Mouse (Mus musculus): ENCODE data around the gene Olfr1009. TPM values are rescaled to one million over a fixed set of nuclear protein-coding genes. Genes with fewer than 3 reads are reported as not detected.
"Not testable (repeated sequence)": the region's sequence is repeated elsewhere in the genome, so short reads cannot be mapped to it uniquely, and the experiment has no call there.

The Olfr1009 gene
- not detected in 2 replicates for polyA plus RNA-seq (2015; fragmentation: Nextera tagmentation; extraction: Ambion mirVana)

GRCm38 (mm10) chr2:85715119-85715518 lies at the start of gene Olfr1009:
TSS of gene Olfr1009 (plus strand) at chr2:85715419.
- Histone ChIP-seq H3K27me3 (ENCODE audit: control insufficient read depth, insufficient read depth, low read length) (no peaks in the 10 kb centered on the region), H3K4me2 (replicated peaks; ENCODE audit: low read depth) (no peak within 1 kb of the TSS), H3K27ac (replicated peaks) (no peak within 1 kb of the TSS), H3K9ac (ENCODE audit: low read length) (no peak within 1 kb of the TSS), H3K36me3 (ENCODE audit: control insufficient read depth, insufficient read depth, low read length) (no peaks in the 10 kb centered on the region), H3K4me1 (replicated peaks; ENCODE audit: control insufficient read depth, insufficient read depth) (no peaks in the 10 kb centered on the region), H3K9me3 (ENCODE audit: control insufficient read depth, low read length) (no peaks in the 10 kb centered on the region), H3K4me3 (ENCODE audit: low read depth, low read length) (no peak within 1 kb of the TSS)
- no peak for ATAC-seq (ENCODE audit: low FRiP score, low TSS enrichment)
- DNase-seq (ENCODE audit: low spot score), result no peak
- no peak for TF ChIP-seq EP300 (optimal IDR thresholded peaks at IDR 0.05)
- TF ChIP-seq CTCF (IDR thresholded peaks at IDR 0.05; ENCODE audit: low read depth), result no peak
- WGBS, result 88% methylated on average over 1 of the region's 1 CpGs

GRCm38 (mm10) chr2:85678667-85679066 lies 36.6 kb upstream of the Olfr1009 start, which contains the start of gene Olfr1006:
TSS of gene Olfr1006 (minus strand) at chr2:85678767.
- no peak for TF ChIP-seq EP300 (optimal IDR thresholded peaks at IDR 0.05)
- no peak for TF ChIP-seq CTCF (IDR thresholded peaks at IDR 0.05; ENCODE audit: low read depth)
- Histone ChIP-seq H3K9me3 (ENCODE audit: control insufficient read depth, low read length) (no peaks in the 10 kb centered on the region), H3K4me2 (replicated peaks; ENCODE audit: low read depth) (no peak within 1 kb of the TSS), H3K27me3 (ENCODE audit: control insufficient read depth, insufficient read depth, low read length) (no peaks in the 10 kb centered on the region), H3K9ac (ENCODE audit: low read length) (no peak within 1 kb of the TSS), H3K4me3 (ENCODE audit: low read depth, low read length) (no peak within 1 kb of the TSS), H3K4me1 (replicated peaks; ENCODE audit: control insufficient read depth, insufficient read depth) (no peaks in the 10 kb centered on the region), H3K27ac (replicated peaks) (no peak within 1 kb of the TSS), H3K36me3 (ENCODE audit: control insufficient read depth, insufficient read depth, low read length) (no peaks in the 10 kb centered on the region)
- DNase-seq (ENCODE audit: low spot score) (no peak), ATAC-seq (ENCODE audit: low FRiP score, low TSS enrichment) (no peak)

- TF ChIP-seq CTCF (IDR thresholded peaks at IDR 0.05; ENCODE audit: low read depth) (no peak), EP300 (optimal IDR thresholded peaks at IDR 0.05) (no peak)
These were observed 26.1 kb upstream of the Olfr1009 start, which contains the start of gene Olfr1008 for GRCm38 (mm10) chr2:85689131-85689530. TSS of gene Olfr1008 (plus strand) at chr2:85689431.

GRCm38 (mm10) chr2:85710680-85711079 lies 4.5 kb upstream of the Olfr1009 start:
- DNase-seq (ENCODE audit: low spot score); ATAC-seq (ENCODE audit: low FRiP score, low TSS enrichment); H3K4me3 ChIP-seq (ENCODE audit: low read depth, low read length); H3K4me2 ChIP-seq (replicated peaks; ENCODE audit: low read depth); H3K36me3 ChIP-seq (ENCODE audit: control insufficient read depth, insufficient read depth, low read length); H3K9me3 ChIP-seq (ENCODE audit: control insufficient read depth, low read length); H3K9ac ChIP-seq (ENCODE audit: low read length); H3K27me3 ChIP-seq (ENCODE audit: control insufficient read depth, insufficient read depth, low read length); H3K27ac ChIP-seq (replicated peaks); H3K4me1 ChIP-seq (replicated peaks; ENCODE audit: control insufficient read depth, insufficient read depth): not testable (repeated sequence)
- 37% methylated on average over 2 of the region's 2 CpGs for WGBS

More at GRCm38 (mm10) chr2:85689131-85689530, 26.1 kb upstream of the Olfr1009 start, which contains the start of gene Olfr1008:
- no peaks in the 10 kb centered on the region for H3K9me3 ChIP-seq (ENCODE audit: control insufficient read depth, low read length)
- H3K27ac ChIP-seq (replicated peaks), result no peak within 1 kb of the TSS
- no peak for DNase-seq (ENCODE audit: low spot score)
- no peak within 1 kb of the TSS for H3K4me3 ChIP-seq (ENCODE audit: low read depth, low read length)
- no peaks in the 10 kb centered on the region for H3K27me3 ChIP-seq (ENCODE audit: control insufficient read depth, insufficient read depth, low read length)
- no peak within 1 kb of the TSS for H3K4me2 ChIP-seq (replicated peaks; ENCODE audit: low read depth)
- H3K4me1 ChIP-seq (replicated peaks; ENCODE audit: control insufficient read depth, insufficient read depth), result no peaks in the 10 kb centered on the region
- no peak for ATAC-seq (ENCODE audit: low FRiP score, low TSS enrichment)
- H3K9ac ChIP-seq (ENCODE audit: low read length), result no peak within 1 kb of the TSS
- H3K36me3 ChIP-seq (ENCODE audit: control insufficient read depth, insufficient read depth, low read length), result no peaks in the 10 kb centered on the region

GRCm38 (mm10) chr2:85711159-85711558 lies 4.1 kb upstream of the Olfr1009 start:
- TF ChIP-seq EP300 (optimal IDR thresholded peaks at IDR 0.05), result no peak
- ATAC-seq (ENCODE audit: low FRiP score, low TSS enrichment) (no peak), DNase-seq (ENCODE audit: low spot score) (no peak)
- H3K9ac ChIP-seq (ENCODE audit: low read length), result no peak overlapping the region
- no peak overlapping the region for H3K4me3 ChIP-seq (ENCODE audit: low read depth, low read length)
- no peak overlapping the region for H3K27ac ChIP-seq (replicated peaks)
- H3K4me2 ChIP-seq (replicated peaks; ENCODE audit: low read depth), result no peak overlapping the region
- 24% methylated on average over 1 of the region's 1 CpGs for WGBS
- H3K36me3 ChIP-seq (ENCODE audit: control insufficient read depth, insufficient read depth, low read length), result no peaks in the 10 kb centered on the region
- H3K4me1 ChIP-seq (replicated peaks; ENCODE audit: control insufficient read depth, insufficient read depth), result no peaks in the 10 kb centered on the region
- H3K9me3 ChIP-seq (ENCODE audit: control insufficient read depth, low read length), result no peaks in the 10 kb centered on the region
- no peaks in the 10 kb centered on the region for H3K27me3 ChIP-seq (ENCODE audit: control insufficient read depth, insufficient read depth, low read length)

- no peak for DNase-seq (ENCODE audit: low spot score)
These were observed 10.6 kb downstream of the Olfr1009 start for GRCm38 (mm10) chr2:85725793-85726192.

More at GRCm38 (mm10) chr2:85725793-85726192, 10.6 kb downstream of the Olfr1009 start:
- TF ChIP-seq CTCF (IDR thresholded peaks at IDR 0.05; ENCODE audit: low read depth) (peak; percentile 85), EP300 (optimal IDR thresholded peaks at IDR 0.05) (no peak)
- Histone ChIP-seq H3K27ac (replicated peaks) (no peak overlapping the region), H3K9me3 (ENCODE audit: control insufficient read depth, low read length) (no peaks in the 10 kb centered on the region), H3K4me3 (ENCODE audit: low read depth, low read length) (no peak overlapping the region), H3K9ac (ENCODE audit: low read length) (no peak overlapping the region), H3K36me3 (ENCODE audit: control insufficient read depth, insufficient read depth, low read length) (no peaks in the 10 kb centered on the region), H3K27me3 (ENCODE audit: control insufficient read depth, insufficient read depth, low read length) (no peaks in the 10 kb centered on the region), H3K4me2 (replicated peaks; ENCODE audit: low read depth) (no peak overlapping the region), H3K4me1 (replicated peaks; ENCODE audit: control insufficient read depth, insufficient read depth) (no peaks in the 10 kb centered on the region)
- WGBS, result 9% methylated on average over 3 of the region's 3 CpGs
- ATAC-seq (ENCODE audit: low FRiP score, low TSS enrichment), result no peak

Measured in stomach, postnatal 0 days (tissue).